Mouse (Mus musculus): ENCODE results near the gene Rnf7. TPM values are rescaled to one million over a fixed set of nuclear protein-coding genes. Genes with fewer than 3 reads are reported as not detected.

Rnf7 gene
- total RNA-seq, 1 experiment from 2014 or later: 43.0 TPM

GRCm38 (mm10) chr9:96424027-96424426 lies 54.4 kb downstream of the Rnf7 start:
- ATAC-seq (replicated peaks; ENCODE audit: low read depth, poor library complexity, severe bottlenecking): no peak

Other genes with a start within 250 kb of the Rnf7 start
- gene Atp1b3, start 114.2 kb downstream of the Rnf7 start, total RNA-seq (2017): 146 and 155 TPM in 2 replicates
- not detected in 2 replicates for gene Gm28729, start 46.6 kb upstream of the Rnf7 start, total RNA-seq (2017)
- gene Rasa2, start 152.9 kb upstream of the Rnf7 start, total RNA-seq (2017): 5.5 and 11.3 TPM in 2 replicates